Mouse (Mus musculus) liver, adult 10 weeks (tissue): ENCODE results near the gene Gm20431. TPM values are rescaled to one million over a fixed set of nuclear protein-coding genes. Genes with fewer than 3 reads are reported as not detected.

Source experiments
- polyA plus RNA-seq: library from polyadenylated mRNA; stranded (reverse); fragments of 350-450 nt; fragmentation: Illumina TruSeq; extraction: RNeasy Lipid Tissue Mini Kit (QIAGEN cat#74804); gene quantifications from one replicate; pipeline ENCODE4 v1.2.3, GENCODE M21; 2014; ENCODE audit warnings: low read depth, low replicate concordance

The Gm20431 gene
- not detected for polyA plus RNA-seq

GRCm38 (mm10) chr2:167661270-167662203 lies at the start of gene Gm20431:
Gene Gm20431 (minus strand): TSS chr2:167661496.

DNA sequence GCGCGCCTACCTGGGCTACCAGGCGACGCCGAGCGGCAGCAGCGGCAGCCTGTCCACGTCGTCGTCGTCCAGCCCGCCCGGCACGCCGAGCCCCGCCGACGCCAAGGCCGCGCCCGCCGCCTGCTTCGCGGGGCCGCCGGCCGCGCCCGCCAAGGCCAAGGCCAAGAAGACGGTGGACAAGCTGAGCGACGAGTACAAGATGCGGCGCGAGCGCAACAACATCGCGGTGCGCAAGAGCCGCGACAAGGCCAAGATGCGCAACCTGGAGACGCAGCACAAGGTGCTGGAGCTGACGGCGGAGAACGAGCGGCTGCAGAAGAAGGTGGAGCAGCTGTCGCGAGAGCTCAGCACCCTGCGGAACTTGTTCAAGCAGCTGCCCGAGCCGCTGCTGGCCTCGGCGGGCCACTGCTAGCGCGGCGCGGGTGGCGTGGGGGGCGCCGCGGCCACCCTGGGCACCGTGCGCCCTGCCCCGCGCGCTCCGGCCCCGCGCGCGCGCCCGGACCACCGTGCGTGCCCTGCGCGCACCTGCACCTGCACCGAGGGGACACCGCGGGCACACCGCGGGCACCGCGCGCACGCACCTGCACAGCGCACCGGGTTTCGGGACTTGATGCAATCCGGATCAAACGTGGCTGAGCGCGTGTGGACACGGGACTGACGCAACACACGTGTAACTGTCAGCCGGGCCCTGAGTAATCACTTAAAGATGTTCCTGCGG lies 28.4 kb upstream of the Gm20431 start, which contains the start of gene Tmem189:
Tmem189 (minus strand) TSS at position 322 of the 718 bp plus-strand sequence.

DNA sequence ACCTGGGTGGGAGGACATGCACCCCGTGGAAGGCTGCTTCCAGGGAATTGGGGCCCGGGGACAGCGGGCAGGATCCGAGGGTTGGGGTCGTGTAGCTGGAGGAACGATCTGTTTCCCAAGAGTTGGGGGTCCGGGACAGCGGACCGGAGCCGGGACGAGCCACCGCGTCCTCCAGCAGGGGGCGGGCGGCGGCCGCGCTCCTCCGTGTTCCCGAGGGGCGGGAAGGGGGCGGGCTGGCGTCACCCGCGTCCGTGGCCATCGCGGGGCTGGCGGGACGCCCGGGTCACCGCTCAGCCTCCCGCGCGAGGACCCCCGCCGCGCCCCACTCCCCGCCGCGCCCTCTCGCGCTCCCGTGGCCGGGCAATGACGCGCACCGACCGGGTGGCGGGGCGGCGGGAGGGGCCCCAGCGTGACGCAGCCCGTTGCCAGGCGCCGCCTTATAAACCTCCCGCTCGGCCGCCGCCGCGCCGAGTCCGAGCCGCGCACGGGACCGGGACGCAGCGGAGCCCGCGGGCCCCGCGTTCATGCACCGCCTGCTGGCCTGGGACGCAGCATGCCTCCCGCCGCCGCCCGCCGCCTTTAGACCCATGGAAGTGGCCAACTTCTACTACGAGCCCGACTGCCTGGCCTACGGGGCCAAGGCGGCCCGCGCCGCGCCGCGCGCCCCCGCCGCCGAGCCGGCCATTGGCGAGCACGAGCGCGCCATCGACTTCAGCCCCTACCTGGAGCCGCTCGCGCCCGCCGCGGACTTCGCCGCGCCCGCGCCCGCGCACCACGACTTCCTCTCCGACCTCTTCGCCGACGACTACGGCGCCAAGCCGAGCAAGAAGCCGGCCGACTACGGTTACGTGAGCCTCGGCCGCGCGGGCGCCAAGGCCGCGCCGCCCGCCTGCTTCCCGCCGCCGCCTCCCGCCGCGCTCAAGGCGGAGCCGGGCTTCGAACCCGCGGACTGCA lies 27.5 kb upstream of the Gm20431 start, which contains the start of gene Cebpb:
Cebpb (plus strand) TSS at position 418 of the 954 bp plus-strand sequence.

DNA sequence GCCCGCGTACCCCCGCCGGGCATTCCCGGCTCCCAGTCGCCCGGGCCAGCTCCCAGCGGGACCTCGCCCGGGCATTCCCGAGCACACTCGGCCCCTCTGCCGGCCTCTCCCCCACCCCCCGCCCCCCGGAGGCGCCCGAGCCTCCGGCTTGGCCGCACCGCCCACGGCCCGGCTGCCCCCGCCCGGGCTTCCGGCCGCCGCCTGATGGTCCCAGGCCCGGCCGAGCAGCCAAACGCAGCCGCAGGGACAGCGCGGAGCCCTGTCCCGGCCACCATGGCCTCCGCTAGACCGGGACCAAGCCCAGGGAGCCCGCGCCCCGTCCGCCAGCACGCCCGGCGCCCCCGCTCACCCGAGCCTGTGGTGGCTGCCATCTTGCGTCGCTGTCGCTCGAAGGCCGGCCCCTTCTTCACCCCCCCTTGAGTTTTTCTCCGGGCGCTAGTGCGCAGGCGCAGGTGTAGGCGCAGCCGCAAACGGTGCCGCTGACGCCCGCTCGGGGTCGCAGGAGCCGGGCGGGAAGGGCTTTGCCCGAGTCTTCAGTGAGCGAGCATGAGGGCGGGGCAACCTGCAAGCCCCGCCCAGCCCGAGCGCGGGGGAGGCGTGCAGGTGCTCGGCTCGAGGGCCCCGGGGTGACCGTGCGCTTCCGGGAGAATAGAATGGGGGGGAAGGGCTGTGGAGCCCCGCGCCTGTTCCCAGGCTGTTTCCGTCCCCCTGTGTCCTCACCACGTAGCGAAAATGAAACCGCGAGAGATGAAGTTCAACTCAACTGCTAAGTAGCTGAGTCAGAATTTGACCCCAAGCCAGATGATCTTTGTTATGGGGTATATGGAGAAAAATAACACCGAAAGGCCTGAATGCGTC lies 29.5 kb downstream of the Gm20431 start, which contains the start of gene Ube2v1:
Ube2v1 (minus strand) TSS at position 505 of the 858 bp plus-strand sequence.

Other genes with a start within 250 kb of the Gm20431 start
- gene Slc9a8, start 239.8 kb downstream of the Gm20431 start, polyA plus RNA-seq = 10.3 TPM
- gene Rnf114, start 168.9 kb downstream of the Gm20431 start, polyA plus RNA-seq = 19.9 TPM
- gene Spata2, start 168.6 kb downstream of the Gm20431 start, polyA plus RNA-seq = 1.7 TPM
- not detected for gene Snai1, start 123.3 kb downstream of the Gm20431 start, polyA plus RNA-seq
- gene Ube2v1, start 29.4 kb downstream of the Gm20431 start, polyA plus RNA-seq = 45.4 TPM
- gene Cebpb, start 27.4 kb upstream of the Gm20431 start, polyA plus RNA-seq = 21.7 TPM
- 2.5 TPM for gene Tmem189, start 28.3 kb upstream of the Gm20431 start, polyA plus RNA-seq